Mouse (Mus musculus) hematopoietic multipotent progenitor cell, adult 10-12 weeks (in vitro differentiated cells): ENCODE measurements around the gene Olfr156. TPM values are rescaled to one million over a fixed set of nuclear protein-coding genes. Genes with fewer than 3 reads are reported as not detected.

ENCODE experiments used
- polyA plus RNA-seq: library from polyadenylated mRNA; stranded (reverse); fragments of >175 nt; gene quantifications from 2 replicates; pipeline ENCODE4 v1.2.3, GENCODE M21; 2012; ENCODE audit warnings: low replicate concordance

Olfr156 gene
- polyA plus RNA-seq = not detected in 2 replicates

GRCm38 (mm10) chr4:43823845-43824337, at the start of gene Olfr156:
TSS of gene Olfr156 (minus strand) at chr4:43823895.

GRCm38 (mm10) chr4:43851265-43851664, 27.6 kb upstream of the Olfr156 start, which contains the start of gene Olfr155:
TSS of gene Olfr155 (plus strand) at chr4:43851565.

GRCm38 (mm10) chr4:43840101-43840500, 16.4 kb upstream of the Olfr156 start, which contains the start of gene Olfr157:
TSS of gene Olfr157 (minus strand) at chr4:43840201.

GRCm38 (mm10) chr4:43770909-43771308, 52.8 kb downstream of the Olfr156 start, which contains the start of gene Olfr159:
TSS of gene Olfr159 (minus strand) at chr4:43771009.

Other genes starting within 250 kb of the Olfr156 start
- 21.3 and 132 TPM in 2 replicates for gene Rgp1, start 245.2 kb downstream of the Olfr156 start, polyA plus RNA-seq
- 19.2 and 22.4 TPM in 2 replicates for gene Gba2, start 245.0 kb downstream of the Olfr156 start, polyA plus RNA-seq
- 0.22 TPM in 1 of 2 replicates, not detected in the other for gene Msmp, start 239.4 kb downstream of the Olfr156 start, polyA plus RNA-seq
- 0.38 and 0.63 TPM in 2 replicates for gene Npr2, start 192.0 kb downstream of the Olfr156 start, polyA plus RNA-seq
- gene Spag8, start 170.3 kb downstream of the Olfr156 start, polyA plus RNA-seq = 0.47 TPM in 1 of 2 replicates, not detected in the other
- 27.8 and 37.0 TPM in 2 replicates for gene Hint2, start 167.4 kb downstream of the Olfr156 start, polyA plus RNA-seq
- 4.0 and 9.5 TPM in 2 replicates for gene Tmem8b, start 154.9 kb downstream of the Olfr156 start, polyA plus RNA-seq
- gene Fam221b, start 154.8 kb downstream of the Olfr156 start, polyA plus RNA-seq = 0.04 and 0.05 TPM in 2 replicates
- gene Olfr70, start 123.1 kb downstream of the Olfr156 start, polyA plus RNA-seq = not detected in 2 replicates
- gene Olfr71, start 113.6 kb downstream of the Olfr156 start, polyA plus RNA-seq = not detected in 2 replicates
- not detected in 2 replicates for gene Hrct1, start 96.7 kb downstream of the Olfr156 start, polyA plus RNA-seq
- not detected in 2 replicates for gene Spaar, start 93.9 kb downstream of the Olfr156 start, polyA plus RNA-seq
- gene Olfr159, start 52.9 kb downstream of the Olfr156 start, polyA plus RNA-seq = not detected in 2 replicates
- not detected in 2 replicates for gene Olfr157, start 16.3 kb upstream of the Olfr156 start, polyA plus RNA-seq
- not detected in 2 replicates for gene Olfr155, start 27.7 kb upstream of the Olfr156 start, polyA plus RNA-seq
- gene Reck, start 51.6 kb upstream of the Olfr156 start, polyA plus RNA-seq = 0.17 and 0.44 TPM in 2 replicates
- 15.4 and 51.4 TPM in 2 replicates for gene Glipr2, start 133.5 kb upstream of the Olfr156 start, polyA plus RNA-seq
- gene Ccin, start 159.6 kb upstream of the Olfr156 start, polyA plus RNA-seq = not detected in 2 replicates
- 366 and 481 TPM in 2 replicates for gene Clta, start 180.6 kb upstream of the Olfr156 start, polyA plus RNA-seq